Mouse (Mus musculus) Patski (cell line): Measurements from ENCODE around the gene Plxna1. TPM values are rescaled to one million over a fixed set of nuclear protein-coding genes. Genes with fewer than 3 reads are reported as not detected.

Source experiments
- ATAC-seq: fragments of 100-300 bp; one replicate; pipeline ENCODE4 v1.8.0; 2021
- CTCF ChIA-PET: fragments of 350-600 bp; sonication (Branson Sonifier 250); formaldehyde crosslinking; loops from one replicate; lab custom pipeline; 2022; ENCODE audit warnings: inconsistent platforms; lab: Charles Lee
- POLR2A ChIA-PET: fragments of 350-600 bp; sonication (Branson Sonifier 250); formaldehyde crosslinking; loops from one replicate; lab custom pipeline; 2022; ENCODE audit warnings: antibody characterized with exemption, inconsistent platforms; lab: Charles Lee
- DNase-seq: peaks from one replicate; pipeline ENCODE4 v3.0.0-alpha.2; 2011; ENCODE audit warnings: low read depth, low spot score
- H3K27me3 ChIP-seq: fragments of 371-371 bp; one replicate; pipeline ENCODE4 v1.5.1; 2021
- CTCF ChIP-seq: fragments of 100-300 bp; IDR thresholded peaks from one replicate; pipeline ENCODE4 v1.5.1; 2021
- in situ Hi-C: fragments of 300-500 bp; cut with MboI; formaldehyde crosslinking; loops from 3 replicates; pipeline ENCODE4 v1.11.1; 2018; ENCODE audit warnings: low pct_unique_long_range_greater_than_20kb, mixed read lengths
- polyA plus RNA-seq: library from polyadenylated mRNA; unstranded; gene quantifications from one replicate; pipeline ENCODE4 v1.2.3, GENCODE M21; 2021

The Plxna1 gene
- polyA plus RNA-seq, 1 experiment from 2014 or later: 103 TPM

GRCm38 (mm10) chr6:89351441-89352137, 10.8 kb downstream of the Plxna1 start:
- peak; percentile 49 for DNase-seq
- peak; percentile 23 for ATAC-seq
- no peak for TF ChIP-seq CTCF
- ChIA-PET CTCF (interaction anchor here (0.8 to 1.7 kb wide), 5 partner anchors 24 to 383 kb away, joined by 3 to 6 read pairs (median 3); no protein-coding TSS in a partner anchor), POLR2A (interaction anchor here (0.8 to 1.3 kb wide), 3 partner anchors 9 to 11 kb away, joined by 3 to 4 read pairs (median 3); no protein-coding TSS in a partner anchor)
- no peaks in the 10 kb centered on the region for H3K27me3 ChIP-seq
- in situ Hi-C loops: no loop called here

- no peak for TF ChIP-seq CTCF
- CTCF ChIA-PET: no interaction called here
- DNase-seq: no peak
- ATAC-seq: no peak
- no peaks in the 10 kb centered on the region for H3K27me3 ChIP-seq
- in situ Hi-C loops: no loop called here
- POLR2A ChIA-PET: no interaction called here
Observed at GRCm38 (mm10) chr6:89350520-89350919, 11.9 kb downstream of the Plxna1 start.

GRCm38 (mm10) chr6:89350037-89350515, 12.3 kb downstream of the Plxna1 start:
- no peak for TF ChIP-seq CTCF
- ATAC-seq (peak; percentile 46), DNase-seq (peak; percentile 80)
- ChIA-PET CTCF (no interaction called here), POLR2A (interaction anchor here (0.6 kb wide), 1 partner anchor 199 kb away, joined by 3 read pairs; no protein-coding TSS in a partner anchor)
- in situ Hi-C loops: no loop called here
- no peaks in the 10 kb centered on the region for H3K27me3 ChIP-seq

GRCm38 (mm10) chr6:89348363-89348762, 14.1 kb downstream of the Plxna1 start:
- H3K27me3 ChIP-seq: no peaks in the 10 kb centered on the region
- no peak for ATAC-seq
- in situ Hi-C loops: loop anchor here (5.0 kb wide), 1 partner anchor 416 kb away; no protein-coding TSS in a partner anchor
- no peak for TF ChIP-seq CTCF
- no peak for DNase-seq
- ChIA-PET CTCF (interaction anchor here (1.3 kb wide), 1 partner anchor 11 kb away, joined by 5 read pairs; no protein-coding TSS in a partner anchor), POLR2A (no interaction called here)

GRCm38 (mm10) chr6:89347792-89348191, 14.6 kb downstream of the Plxna1 start:
- H3K27me3 ChIP-seq: no peaks in the 10 kb centered on the region
- ATAC-seq (no peak), DNase-seq (no peak)
- ChIA-PET CTCF (interaction anchor here (1.3 kb wide), 1 partner anchor 11 kb away, joined by 5 read pairs; no protein-coding TSS in a partner anchor), POLR2A (no interaction called here)
- no peak for TF ChIP-seq CTCF
- in situ Hi-C loops: loop anchor here (5.0 kb wide), 1 partner anchor 415 kb away; no protein-coding TSS in a partner anchor

- in situ Hi-C loops: loop anchor here (5.0 kb wide), 1 partner anchor 414 kb away; no protein-coding TSS in a partner anchor
- H3K27me3 ChIP-seq: no peaks in the 10 kb centered on the region
- no peak for TF ChIP-seq CTCF
- POLR2A ChIA-PET: interaction anchor here (0.7 kb wide), 1 partner anchor 375 kb away, joined by 3 read pairs; no protein-coding TSS in a partner anchor
- no peak for ATAC-seq
- CTCF ChIA-PET: no interaction called here
- no peak for DNase-seq
Observed at GRCm38 (mm10) chr6:89345855-89346254, 16.6 kb downstream of the Plxna1 start.

GRCm38 (mm10) chr6:89345486-89345785, 17.0 kb downstream of the Plxna1 start:
- DNase-seq (peak; percentile 83), ATAC-seq (peak; percentile 29)
- CTCF ChIA-PET: interaction anchor here (0.9 kb wide), 1 partner anchor 212 kb away, joined by 3 read pairs; no protein-coding TSS in a partner anchor
- TF ChIP-seq CTCF: no peak
- POLR2A ChIA-PET: interaction anchor here (0.7 kb wide), 1 partner anchor 374 kb away, joined by 3 read pairs; no protein-coding TSS in a partner anchor
- in situ Hi-C loops: loop anchor here (5.0 kb wide), 1 partner anchor 413 kb away; no protein-coding TSS in a partner anchor
- no peaks in the 10 kb centered on the region for H3K27me3 ChIP-seq

- no peak for TF ChIP-seq CTCF
- ATAC-seq (peak; percentile 76), DNase-seq (peak; percentile 83)
- ChIA-PET POLR2A (interaction anchor here (0.7 kb wide), 1 partner anchor 374 kb away, joined by 3 read pairs; no protein-coding TSS in a partner anchor), CTCF (interaction anchor here (0.9 kb wide), 1 partner anchor 212 kb away, joined by 3 read pairs; no protein-coding TSS in a partner anchor)
- no peaks in the 10 kb centered on the region for H3K27me3 ChIP-seq
- in situ Hi-C loops: loop anchor here (5.0 kb wide), 1 partner anchor 413 kb away; no protein-coding TSS in a partner anchor
Observed at GRCm38 (mm10) chr6:89344613-89345485, 17.6 kb downstream of the Plxna1 start.

- TF ChIP-seq CTCF: no peak
- ATAC-seq (no peak), DNase-seq (no peak)
Observed at GRCm38 (mm10) chr6:89341981-89342380, 20.4 kb downstream of the Plxna1 start.

GRCm38 (mm10) chr6:89339447-89339846, 23.0 kb downstream of the Plxna1 start:
- CTCF ChIA-PET: no interaction called here
- in situ Hi-C loops: no loop called here
- ATAC-seq: no peak
- DNase-seq: no peak
- H3K27me3 ChIP-seq: no peaks in the 10 kb centered on the region
- TF ChIP-seq CTCF: no peak
- POLR2A ChIA-PET: no interaction called here

More at GRCm38 (mm10) chr6:89341981-89342380, 20.4 kb downstream of the Plxna1 start:
- POLR2A ChIA-PET: interaction anchor here (0.9 to 1.5 kb wide), 2 partner anchors 21 to 209 kb away, joined by 3 to 4 read pairs; partner anchors contain the start of gene Plxna1
- in situ Hi-C loops: no loop called here
- no peaks in the 10 kb centered on the region for H3K27me3 ChIP-seq
- CTCF ChIA-PET: interaction anchor here (1.0 kb wide), 1 partner anchor 67 kb away, joined by 3 read pairs; no protein-coding TSS in a partner anchor
